Mouse (Mus musculus) erythroblast, embryonic 14.5 days (primary cell): ENCODE results near the gene Pam.

Experiments
- GATA1 ChIP-seq: IDR thresholded peaks from 2 replicates; pipeline ENCODE4 v1.6.1; 2012; ENCODE audit warnings: low read length, inconsistent platforms, mixed read lengths
- TAL1 ChIP-seq: IDR thresholded peaks from 3 replicates; pipeline ENCODE4 v1.6.1; 2012; ENCODE audit warnings: low read length, inconsistent platforms, mixed read lengths

DNA sequence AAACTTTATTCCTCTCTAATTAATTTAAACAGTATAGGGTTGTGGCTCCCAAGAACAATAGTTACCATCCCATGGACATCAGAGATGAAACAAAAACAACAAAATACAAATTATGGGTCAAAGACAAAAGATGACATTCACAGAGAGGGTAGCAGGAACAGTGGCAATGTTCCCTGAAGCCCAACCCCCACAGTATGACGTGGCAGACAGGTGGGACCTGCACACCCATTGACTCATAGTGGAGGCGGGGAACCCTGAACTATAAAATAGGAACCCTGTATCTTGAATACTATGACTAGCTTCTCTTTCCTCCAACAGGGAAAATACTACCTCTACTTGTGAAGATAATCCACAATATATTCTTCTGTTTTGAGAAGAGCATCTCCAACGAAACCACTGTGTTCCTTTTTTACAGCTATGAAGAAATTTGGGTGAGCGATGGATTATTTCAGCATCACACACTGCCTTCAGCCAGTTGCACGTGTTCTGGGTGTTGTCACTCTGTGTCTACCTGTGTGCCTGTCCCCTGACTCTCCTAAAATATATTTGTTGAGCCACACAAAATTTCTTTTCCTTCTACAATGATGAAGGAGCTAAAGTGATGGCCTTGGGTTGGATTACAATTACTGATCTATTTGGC is 6.0 kb downstream of the Pam start:
- TF ChIP-seq GATA1 = no peak
- TF ChIP-seq TAL1 = no peak
